Mouse (Mus musculus) ES-E14 (cell line): ENCODE results near the gene Slc44a1.

Source experiments
- CHD2 ChIP-seq: IDR thresholded peaks from 2 replicates; pipeline ENCODE4 v1.6.1; 2014; ENCODE audit warnings: mild to moderate bottlenecking, low read depth, low read length, inconsistent platforms
- HCFC1 ChIP-seq: IDR thresholded peaks from 2 replicates; pipeline ENCODE4 v1.6.1; 2012; ENCODE audit warnings: low read length, inconsistent platforms, borderline replicate concordance; ENCODE audit not compliant: insufficient read depth
- MAFK ChIP-seq: IDR thresholded peaks from 2 replicates; pipeline ENCODE4 v1.6.1; 2014; ENCODE audit warnings: mild to moderate bottlenecking, low read depth, low read length, inconsistent platforms; ENCODE audit not compliant: insufficient read depth

DNA sequence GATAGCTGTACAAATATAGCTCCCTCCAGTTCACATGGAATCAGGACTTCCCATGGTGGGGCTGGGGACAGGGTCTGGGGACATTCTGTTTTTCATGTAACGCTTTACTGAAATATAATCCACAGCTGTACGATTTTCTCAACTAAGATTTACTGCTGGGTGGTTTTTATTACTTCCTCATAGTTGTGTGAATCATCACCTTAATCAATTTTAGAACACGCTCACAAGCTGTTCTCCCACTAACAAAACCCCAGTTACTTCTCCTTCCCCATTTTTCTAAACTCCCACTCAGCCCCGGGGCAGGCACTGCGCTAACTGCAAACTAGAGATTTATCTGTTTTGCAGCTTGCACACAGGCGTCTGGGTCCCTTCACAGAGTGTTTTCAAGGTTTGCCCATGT is 28.8 kb downstream of the Slc44a1 start:
- TF ChIP-seq MAFK (no peak), CHD2 (no peak), HCFC1 (no peak)
